Mouse (Mus musculus) small intestine, adult 2 months (tissue): Measurements from ENCODE around the gene Dhx57.

Experiments used
- CTCF ChIP-seq: fragments of 200-500 bp; IDR thresholded peaks from 2 replicates; pipeline ENCODE4 v1.5.1; 2012; ENCODE audit warnings: low read depth, mild to moderate bottlenecking, control low read depth, inconsistent platforms, low read length, moderate library complexity, mixed read lengths; ENCODE audit not compliant: insufficient replicate concordance, insufficient read length; ENCODE audit errors: extremely low read depth
- POLR2A ChIP-seq: fragments of 200-500 bp; IDR thresholded peaks from 2 replicates; pipeline ENCODE4 v1.6.1; 2012; ENCODE audit warnings: low read depth, mild to moderate bottlenecking, control low read depth, inconsistent platforms, low read length, moderate library complexity

GRCm38 (mm10) chr17:80291148-80291547 lies 872 bp upstream of the Dhx57 start:
- TF ChIP-seq POLR2A (no peak), CTCF (no peak)
